ENCODE assay signal across 14 mouse cellular contexts in the genomic region with DNA sequence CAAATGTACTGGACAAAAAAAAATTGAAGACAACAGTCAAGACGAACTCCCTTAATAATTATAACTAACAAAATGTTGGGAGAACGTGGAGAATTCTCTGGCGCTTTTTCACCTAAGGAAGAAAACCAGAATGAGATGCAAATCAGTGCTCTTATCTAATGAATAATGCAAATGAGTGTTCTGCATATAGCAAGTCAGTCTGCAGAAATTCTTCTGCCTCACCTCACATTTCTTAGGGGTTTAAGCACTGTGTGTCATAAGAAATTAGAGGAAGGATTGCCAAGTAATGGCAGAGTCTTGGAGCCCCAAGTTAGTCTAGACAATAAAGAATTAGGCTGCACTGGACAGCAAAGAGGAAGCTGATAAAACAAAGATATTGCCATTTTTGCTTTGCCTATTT. TPM values are rescaled to one million over a fixed set of nuclear protein-coding genes. Genes with fewer than 3 reads are reported as not detected.
"Had no signal": no experiment of that assay in that cellular context is flagged by ENCODE, and none has a peak within 500 bp of the region (broad histone marks: within the 10 kb centered on the region; RNA-seq: fewer than 3 reads in every experiment).

No protein-coding gene starts in this region.

- H3K9ac ChIP-seq: kidney, embryonic 15.5 days; liver, embryonic 13.5 days; midbrain, embryonic 13.5 days had no signal

- H3K4me1 ChIP-seq: kidney, embryonic 15.5 days; liver, embryonic 13.5 days had no signal

- H3K4me3 ChIP-seq: kidney, embryonic 15.5 days; left cerebral cortex, adult 2 months; liver, embryonic 13.5 days; midbrain, embryonic 13.5 days had no signal

- H3K36me3 ChIP-seq: kidney, embryonic 15.5 days; liver, embryonic 13.5 days; midbrain, embryonic 13.5 days had no signal

- H3K27me3 ChIP-seq: kidney, embryonic 15.5 days; liver, embryonic 13.5 days; midbrain, embryonic 13.5 days had no signal

- H3K27ac ChIP-seq: kidney, embryonic 15.5 days; left cerebral cortex, adult 2 months; liver, embryonic 13.5 days; midbrain, embryonic 13.5 days had no signal

- DNase-seq: kidney, postnatal 10 days; kidney, postnatal 36 days; layer of hippocampus, postnatal 36 days; liver, embryonic 13.5 days; lung, adult 2 months; lung, postnatal 14 days; lung, postnatal 4 days; thymus, adult 18-20 months; thymus, postnatal 36 days had no signal

- ATAC-seq: midbrain, embryonic 13.5 days had no signal

- H3K9me3 ChIP-seq: kidney, embryonic 15.5 days; liver, embryonic 13.5 days; midbrain, embryonic 13.5 days had no signal

- H3K4me2 ChIP-seq: kidney, embryonic 15.5 days; liver, embryonic 13.5 days; midbrain, embryonic 13.5 days had no signal

RNA-seq across cellular contexts. Expression of a gene that starts 49.8 kb away (rescaled TPM):
- total RNA-seq: liver, adult 2 months; megakaryocyte progenitor cell, adult 5-6 weeks had no signal
- polyA plus RNA-seq: liver, adult 2 months had no signal
